In the genomic region with DNA sequence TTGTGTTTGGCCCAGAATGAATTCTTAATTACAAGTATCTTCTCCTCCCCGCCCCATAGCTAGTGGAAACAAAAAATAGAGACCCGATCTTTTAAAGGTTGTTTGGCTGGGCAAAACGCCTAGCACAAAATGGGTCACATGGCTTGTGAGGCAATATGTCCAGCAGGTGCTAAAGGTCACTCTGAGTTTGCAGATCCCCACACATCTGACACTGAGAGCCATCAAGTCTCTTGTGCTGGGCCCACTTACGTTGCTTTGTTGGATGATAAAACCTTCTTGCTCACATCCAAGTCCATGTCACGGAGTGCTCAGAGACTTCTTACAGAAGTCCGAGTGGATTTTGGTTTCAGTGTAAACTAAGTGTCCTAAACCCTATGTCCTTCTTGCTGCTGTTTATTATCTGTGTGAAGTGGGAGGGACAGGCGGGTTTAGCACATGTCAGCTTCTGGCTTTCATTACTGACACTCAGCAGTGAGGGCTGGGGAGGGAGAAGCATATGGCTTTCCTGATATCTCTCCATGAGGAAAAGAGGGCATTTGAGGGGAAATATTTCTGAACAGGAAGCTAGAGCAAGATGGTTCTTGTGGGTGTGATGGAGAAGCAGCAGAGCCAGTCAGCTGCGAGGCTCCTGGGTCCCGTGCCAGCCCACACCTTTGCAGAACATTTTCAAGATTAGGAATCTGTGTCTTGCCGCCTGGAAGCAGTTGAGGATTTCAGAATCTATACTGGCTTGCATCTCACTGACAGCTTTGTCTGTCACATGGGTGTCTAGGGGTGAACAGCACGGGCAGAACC, we compare ENCODE assay signal across 10 mouse cellular contexts.
A peak's percentile ranks its signal among the peaks of the same experiment; 100 is the strongest.
DNase-seq lines count a peak whose midpoint lies in the region; ATAC-seq and TF ChIP-seq lines count a peak whose summit lies in the region.
"Had no signal": no experiment of that assay in that cellular context is flagged by ENCODE, and none has a peak within 500 bp of the region (broad histone marks: within the 10 kb centered on the region; RNA-seq: fewer than 3 reads in every experiment).

No protein-coding gene starts in this region.

- 47% methylated on average over 11 of the region's 11 CpGs for WGBS in intestine, embryonic 14.5 days
- WGBS in intestine, postnatal 0 days = 61% methylated on average over 11 of the region's 11 CpGs
- 83% methylated on average over 11 of the region's 11 CpGs for WGBS in midbrain, embryonic 13.5 days
- WGBS in intestine, embryonic 16.5 days = 56% methylated on average over 11 of the region's 11 CpGs

- DNase-seq in intestine, embryonic 14.5 days (ENCODE audit: low spot score) = peak; percentile 46
- DNase-seq in heart, postnatal 10 days = peak; percentile 81 to 89
- peak; percentile 77 to 79 for DNase-seq in left cerebral cortex, postnatal 10 days (ENCODE audit: extremely low spot score in 1 of 2, low spot score in 2 of 2)
- peak; percentile 79 to 87 for DNase-seq in right cerebral cortex, postnatal 36 days (ENCODE audit: low spot score in 2 of 2)

- no peak overlapping the region for H3K27ac ChIP-seq in intestine, embryonic 14.5 days (ENCODE audit: low read depth)
- H3K27ac ChIP-seq in intestine, postnatal 0 days (ENCODE audit: low read depth, low read length) = no peak overlapping the region
- H3K27ac ChIP-seq in midbrain, embryonic 13.5 days = no peak overlapping the region
- no peak overlapping the region for H3K27ac ChIP-seq in intestine, embryonic 16.5 days (ENCODE audit: low read length)
- H3K27ac ChIP-seq: limb, embryonic 13.5 days had no signal

- no peaks in the 10 kb centered on the region; the same call in 1 of the 2 replicates for H3K4me1 ChIP-seq in intestine, embryonic 14.5 days (replicated peaks; ENCODE audit: control insufficient read depth, insufficient read depth, low read length)
- no peaks in the 10 kb centered on the region for H3K4me1 ChIP-seq in intestine, postnatal 0 days (replicated peaks; ENCODE audit: control insufficient read depth, insufficient read depth, low read length)
- no peaks in the 10 kb centered on the region for H3K4me1 ChIP-seq in midbrain, embryonic 13.5 days (replicated peaks)
- no peaks in the 10 kb centered on the region for H3K4me1 ChIP-seq in intestine, embryonic 16.5 days (ENCODE audit: control insufficient read depth, insufficient read depth, low read length)
- H3K4me1 ChIP-seq: limb, embryonic 13.5 days had no signal

- no peaks in the 10 kb centered on the region for H3K36me3 ChIP-seq in intestine, embryonic 14.5 days (ENCODE audit: control insufficient read depth, insufficient read depth, low read length)
- no peaks in the 10 kb centered on the region for H3K36me3 ChIP-seq in intestine, postnatal 0 days (ENCODE audit: control insufficient read depth, insufficient read depth)
- H3K36me3 ChIP-seq in midbrain, embryonic 13.5 days = no peaks in the 10 kb centered on the region
- H3K36me3 ChIP-seq in intestine, embryonic 16.5 days (ENCODE audit: control insufficient read depth, insufficient read depth, low read length) = no peaks in the 10 kb centered on the region
- H3K36me3 ChIP-seq: limb, embryonic 13.5 days had no signal

- no peaks in the 10 kb centered on the region for H3K9me3 ChIP-seq in intestine, embryonic 14.5 days (ENCODE audit: control insufficient read depth, low read length)
- no peaks in the 10 kb centered on the region for H3K9me3 ChIP-seq in intestine, postnatal 0 days (ENCODE audit: control insufficient read depth)
- H3K9me3 ChIP-seq in midbrain, embryonic 13.5 days = no peaks in the 10 kb centered on the region
- no peaks in the 10 kb centered on the region for H3K9me3 ChIP-seq in intestine, embryonic 16.5 days (ENCODE audit: control insufficient read depth, low read length)
- H3K9me3 ChIP-seq: limb, embryonic 13.5 days had no signal

- ATAC-seq in intestine, embryonic 14.5 days (replicated peaks; ENCODE audit: low FRiP score, low TSS enrichment, low read depth) = no peak
- ATAC-seq in intestine, postnatal 0 days = no peak
- peak; percentile 78 for ATAC-seq in frontal cortex, adult (ENCODE audit: low TSS enrichment)
- no peak for ATAC-seq in midbrain, embryonic 13.5 days
- ATAC-seq in intestine, embryonic 16.5 days = no peak

- no peak for TF ChIP-seq CTCF in intestine, postnatal 0 days (IDR thresholded peaks at IDR 0.05; ENCODE audit: low read depth)

- H3K27me3 ChIP-seq in intestine, embryonic 14.5 days (replicated peaks; ENCODE audit: control insufficient read depth, insufficient read depth, low read length) = no peaks in the 10 kb centered on the region
- no peaks in the 10 kb centered on the region for H3K27me3 ChIP-seq in intestine, postnatal 0 days (replicated peaks; ENCODE audit: control insufficient read depth, insufficient read depth, low read length)
- no peaks in the 10 kb centered on the region for H3K27me3 ChIP-seq in midbrain, embryonic 13.5 days
- H3K27me3 ChIP-seq in intestine, embryonic 16.5 days (replicated peaks; ENCODE audit: control insufficient read depth, insufficient read depth, low read length) = no peaks in the 10 kb centered on the region
- H3K27me3 ChIP-seq: CH12.LX; limb, embryonic 13.5 days had no signal

- intact Hi-C loops in heart, postnatal 10 days (cut with DNase I) = loop anchor here (5.0 kb wide), 1 partner anchor 47 kb away; no protein-coding TSS in a partner anchor
- intact Hi-C loops in left cerebral cortex, postnatal 10 days (cut with DNase I) = no loop called here

- no peak overlapping the region for H3K4me3 ChIP-seq in intestine, embryonic 14.5 days (ENCODE audit: low read depth, low read length)
- H3K4me3 ChIP-seq in intestine, postnatal 0 days (ENCODE audit: low read depth, low read length) = no peak overlapping the region
- no peak overlapping the region for H3K4me3 ChIP-seq in midbrain, embryonic 13.5 days (replicated peaks)
- H3K4me3 ChIP-seq in intestine, embryonic 16.5 days (ENCODE audit: low read length) = no peak overlapping the region
- H3K4me3 ChIP-seq: limb, embryonic 13.5 days had no signal

- no peak overlapping the region for H3K4me2 ChIP-seq in intestine, embryonic 14.5 days (ENCODE audit: low read length)
- H3K4me2 ChIP-seq in intestine, postnatal 0 days (replicated peaks; ENCODE audit: low read depth) = no peak overlapping the region
- no peak overlapping the region for H3K4me2 ChIP-seq in midbrain, embryonic 13.5 days (replicated peaks)
- H3K4me2 ChIP-seq in intestine, embryonic 16.5 days (ENCODE audit: low read depth, low read length) = no peak overlapping the region
- H3K4me2 ChIP-seq: limb, embryonic 13.5 days had no signal

- H3K9ac ChIP-seq in intestine, embryonic 14.5 days (ENCODE audit: low read length) = no peak overlapping the region
- H3K9ac ChIP-seq in intestine, postnatal 0 days (ENCODE audit: low read depth, low read length) = no peak overlapping the region
- no peak overlapping the region for H3K9ac ChIP-seq in midbrain, embryonic 13.5 days (replicated peaks)
- H3K9ac ChIP-seq in intestine, embryonic 16.5 days (ENCODE audit: low read depth, low read length) = no peak overlapping the region
- H3K9ac ChIP-seq: limb, embryonic 13.5 days had no signal
